Mouse (Mus musculus) adrenal gland, adult 2 months (tissue): ENCODE measurements around the gene Acadl. TPM values are rescaled to one million over a fixed set of nuclear protein-coding genes. Genes with fewer than 3 reads are reported as not detected.

ENCODE experiments used
- DNase-seq: peaks from one replicate; pipeline ENCODE4 v3.0.0; 2021
- long read RNA-seq: library from polyadenylated mRNA; stranded (forward); transcript quantifications from one replicate; pipeline ENCODE4 v2.0.0, GENCODE M21; 2021
- polyA plus RNA-seq: library from polyadenylated mRNA; depleted of rRNA; stranded (reverse); fragments of >200 nt; gene quantifications from 2 replicates; pipeline ENCODE4 v1.2.3, GENCODE M21; 2012; rRNA removed
- total RNA-seq, 2 experiments: library from RNA; stranded (reverse); gene quantifications; 2 replicates each; pipeline ENCODE4 v1.2.3; 2021

Gene Acadl
- 100 to 1,000 TPM; 531 to 670 TPM for total RNA-seq
- polyA plus RNA-seq: 37.4 and 41.0 TPM in 2 replicates
- long read RNA-seq, transcript Acadl-201 (11 exons, 1,916 nt): major isoform, 542 of 619 reads
- long read RNA-seq, partial matches to known transcripts: 28 of 619 reads
- long read RNA-seq, other reads (novel, unspliced or antisense): 49 of 619 reads

DNA sequence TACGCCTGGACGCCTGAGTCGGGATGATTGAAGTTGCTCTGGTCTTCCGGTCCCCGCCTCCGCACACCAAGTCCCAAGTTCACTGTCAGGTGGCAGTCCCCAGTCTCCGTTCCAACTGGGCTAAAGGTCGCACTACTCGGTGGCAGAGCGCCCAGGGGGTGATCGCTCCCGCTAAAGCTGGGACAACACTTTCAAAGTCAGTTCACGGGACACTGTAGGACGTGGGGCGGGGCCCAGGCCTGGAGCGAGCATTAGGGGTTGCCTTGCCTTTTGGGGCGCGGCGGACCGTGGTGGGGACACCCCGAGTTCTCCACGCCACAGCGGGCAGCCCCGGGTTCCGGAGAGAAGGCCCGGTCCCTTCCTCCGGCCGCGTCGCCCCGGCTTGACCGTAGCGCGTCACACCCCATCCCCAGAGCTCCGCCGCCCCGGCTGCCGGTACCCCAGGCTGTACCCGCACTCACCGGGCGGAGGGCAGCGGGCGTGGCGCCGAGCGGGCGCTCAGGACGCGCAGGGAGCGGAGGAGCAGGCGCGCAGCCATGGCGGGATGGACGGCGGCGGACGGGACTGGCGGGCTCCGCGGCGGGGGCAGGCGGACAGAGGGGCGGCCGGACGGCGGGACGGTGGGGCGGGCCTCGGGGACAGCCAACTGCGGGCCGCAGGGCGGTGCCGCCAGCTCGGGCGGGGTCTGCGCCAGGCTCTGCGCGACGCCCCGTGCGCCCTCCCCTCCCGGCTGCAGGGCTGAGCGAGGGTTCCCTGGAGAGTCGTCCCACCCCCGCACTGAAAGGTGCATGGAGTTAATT lies at the start of gene Acadl:
Gene Acadl (minus strand): TSS at position 566 of the 800 bp plus-strand sequence.
- peak; percentile 97 for DNase-seq

DNA sequence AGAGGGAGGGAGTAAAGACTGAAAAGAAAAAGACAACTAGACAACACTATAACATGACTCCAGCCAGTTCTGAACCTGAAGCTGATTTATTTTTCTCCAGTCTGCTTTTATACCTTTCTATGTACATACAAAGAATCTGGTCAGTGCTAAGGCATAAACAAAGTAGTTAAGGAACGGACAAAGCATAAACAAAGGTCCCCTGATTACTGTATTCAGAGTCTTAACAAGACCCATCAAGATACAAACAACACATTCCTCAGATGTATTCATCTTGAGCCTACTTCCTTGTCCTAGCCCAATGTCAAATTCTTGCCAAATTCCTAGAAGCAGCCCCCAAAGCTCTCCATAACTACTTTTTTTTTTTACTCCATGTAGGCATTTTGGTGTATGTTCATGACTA lies 49.2 kb upstream of the Acadl start:
- DNase-seq: no peak

DNA sequence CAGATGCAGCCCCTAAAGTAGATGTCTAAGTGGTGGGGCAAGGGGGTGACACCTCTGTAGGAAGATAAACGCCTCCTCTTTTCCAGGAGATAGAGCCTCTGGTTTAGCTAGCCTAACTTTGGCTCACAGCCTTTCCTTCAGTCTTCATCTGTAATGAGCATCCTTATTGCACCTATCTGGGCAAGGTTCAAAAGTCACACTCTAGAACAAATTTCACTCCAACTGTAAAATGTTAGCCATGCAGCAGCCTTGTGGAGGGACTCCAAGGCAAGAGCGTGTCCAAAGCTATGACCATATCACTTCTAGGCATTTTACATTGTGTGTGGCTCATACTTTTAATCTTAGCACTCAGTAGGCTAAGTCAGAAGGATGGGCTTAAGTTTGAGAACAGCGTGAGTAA lies 39.5 kb upstream of the Acadl start:
- DNase-seq: no peak

DNA sequence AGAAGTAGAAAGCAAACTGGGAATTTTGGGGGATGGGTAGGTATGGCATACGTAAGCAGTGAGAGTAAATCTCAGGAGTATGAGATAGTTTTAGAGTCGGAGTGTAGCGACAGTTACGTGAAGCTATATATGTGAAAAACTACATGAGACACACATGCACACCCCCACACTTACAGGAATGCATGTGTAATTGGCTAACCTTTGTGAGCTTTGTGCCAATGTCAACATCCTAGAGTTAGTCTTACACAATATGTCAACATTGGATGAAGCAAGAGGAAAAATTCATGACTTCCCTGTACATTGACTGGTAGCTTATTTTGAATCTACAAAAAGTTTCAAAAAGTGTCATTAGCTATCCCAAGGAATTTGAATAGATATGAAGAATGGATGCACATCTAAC lies 37.9 kb upstream of the Acadl start:
- no peak for DNase-seq

DNA sequence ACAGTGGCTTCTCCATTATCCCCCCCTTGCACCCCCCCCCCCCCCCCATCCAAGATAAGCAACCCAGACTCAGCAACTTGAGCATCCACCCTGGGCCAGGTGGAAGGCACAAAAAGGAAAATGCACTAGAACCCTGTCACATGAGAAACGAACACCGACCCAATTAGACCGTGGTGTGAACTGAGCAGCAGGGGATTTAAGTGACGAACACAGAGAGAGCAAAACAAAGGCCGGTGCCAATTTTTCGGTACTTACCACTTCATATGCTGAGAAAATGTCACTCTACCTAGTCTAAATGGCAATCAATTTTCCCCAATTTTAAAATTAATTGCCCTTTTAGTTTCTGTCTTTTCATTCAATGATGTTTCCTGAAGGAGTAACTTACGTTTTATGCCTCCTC lies 35.2 kb upstream of the Acadl start:
- no peak for DNase-seq

DNA sequence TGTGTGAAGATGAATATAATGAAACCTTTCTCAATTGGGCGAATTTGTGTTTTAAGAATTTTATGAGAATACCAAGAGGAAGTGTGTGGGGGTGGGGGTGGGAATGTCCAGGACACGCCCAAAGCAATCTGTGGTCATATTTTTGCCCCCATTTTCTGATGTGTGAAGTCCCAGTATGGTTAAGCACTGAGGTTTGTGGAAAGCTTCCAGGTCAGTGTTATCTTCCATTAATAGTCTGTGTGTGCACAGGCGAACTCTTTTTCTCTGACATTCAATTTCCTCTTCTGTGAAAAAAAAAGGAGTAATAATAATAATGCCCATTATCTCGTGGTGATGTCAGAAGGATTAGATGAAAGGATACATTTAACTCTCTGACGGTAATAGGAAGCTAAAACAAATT lies 33.5 kb upstream of the Acadl start:
- DNase-seq: no peak

DNA sequence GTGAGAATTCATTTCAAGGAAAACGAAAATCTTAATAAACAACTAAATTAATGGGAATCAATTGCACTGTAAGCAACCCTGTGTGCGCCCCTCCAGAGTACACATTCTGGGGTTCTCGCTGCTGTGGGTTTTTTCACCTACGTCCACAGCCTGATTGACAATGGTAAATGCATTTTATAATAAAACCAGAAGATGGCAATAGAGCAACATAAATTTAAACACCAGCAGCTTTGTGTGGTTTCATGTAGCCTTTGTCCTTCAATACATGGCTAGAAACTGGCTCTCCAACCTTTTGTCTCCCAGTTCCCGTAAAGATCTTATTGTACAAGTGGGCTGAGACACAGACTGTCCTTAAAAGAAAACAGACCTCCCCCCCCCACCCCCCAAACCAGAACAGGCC lies 33.0 kb upstream of the Acadl start:
- DNase-seq: peak; percentile 3

DNA sequence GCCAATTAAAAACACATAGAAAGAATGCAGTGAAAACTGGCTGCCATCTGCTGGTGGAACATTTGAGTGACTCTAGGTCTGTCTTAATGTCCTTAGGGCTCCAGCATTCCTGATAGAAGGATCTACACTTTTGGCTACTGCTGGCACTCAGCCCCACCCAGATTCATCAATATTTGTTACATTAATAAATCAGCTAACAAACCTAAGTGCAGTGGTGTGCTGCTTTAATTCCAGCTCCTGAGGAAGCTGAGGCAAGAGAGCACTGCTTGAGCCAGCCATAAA lies 32.7 kb upstream of the Acadl start:
- peak; percentile 55 for DNase-seq

DNA sequence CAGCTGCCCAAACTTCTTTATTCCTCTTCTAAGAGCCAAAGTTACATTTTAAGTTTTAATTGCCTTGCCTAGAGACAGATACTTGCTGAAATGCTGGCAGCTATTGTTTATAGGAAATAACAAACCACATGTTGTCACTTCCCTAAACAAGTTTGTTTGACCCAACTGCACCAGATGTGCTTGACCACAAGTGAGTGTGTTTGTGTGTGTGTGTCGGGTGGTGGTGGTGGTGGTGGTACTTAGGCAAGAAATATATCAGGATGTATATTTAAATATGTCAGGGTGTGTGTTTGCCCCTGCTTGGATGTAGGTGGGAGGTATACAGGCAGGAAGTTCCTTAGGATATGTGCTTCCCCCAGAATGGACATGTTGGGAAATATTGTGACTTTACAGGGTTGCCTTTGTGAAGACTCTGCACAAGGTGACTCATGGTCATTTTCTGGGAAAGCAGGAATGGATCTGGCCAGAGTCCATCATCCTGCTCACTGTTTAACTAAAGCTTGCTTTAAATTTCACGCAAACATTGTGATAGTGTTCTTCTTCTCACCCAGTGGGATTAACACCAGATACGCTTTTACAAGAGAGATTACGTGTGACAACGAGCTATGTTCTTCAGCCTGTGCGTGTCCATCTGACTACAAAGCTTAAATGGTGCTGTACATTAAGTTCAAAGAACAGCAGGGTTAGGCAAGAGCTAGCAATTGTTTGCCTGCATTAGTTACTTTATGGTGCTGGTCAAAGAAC lies 32.2 kb upstream of the Acadl start:
- no peak for DNase-seq

DNA sequence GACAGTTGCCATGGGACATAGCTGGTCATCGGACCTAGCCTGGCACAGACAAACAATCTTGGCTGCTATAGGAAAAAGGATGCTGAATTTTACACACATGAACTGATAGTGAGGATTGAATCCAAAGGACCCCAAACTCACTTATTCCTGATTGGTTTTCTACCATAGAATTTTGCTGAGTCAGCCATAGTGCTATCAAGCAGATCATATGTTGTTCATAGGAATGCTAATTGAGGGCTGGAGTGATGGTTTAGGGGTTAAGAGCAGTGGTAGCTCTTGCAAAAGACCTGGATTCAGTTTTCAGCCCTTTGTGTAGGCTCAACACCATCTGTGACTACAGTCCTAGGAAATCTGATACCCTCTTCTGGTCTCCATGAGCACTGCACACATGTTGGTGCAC lies 24.1 kb upstream of the Acadl start:
- DNase-seq: no peak

DNA sequence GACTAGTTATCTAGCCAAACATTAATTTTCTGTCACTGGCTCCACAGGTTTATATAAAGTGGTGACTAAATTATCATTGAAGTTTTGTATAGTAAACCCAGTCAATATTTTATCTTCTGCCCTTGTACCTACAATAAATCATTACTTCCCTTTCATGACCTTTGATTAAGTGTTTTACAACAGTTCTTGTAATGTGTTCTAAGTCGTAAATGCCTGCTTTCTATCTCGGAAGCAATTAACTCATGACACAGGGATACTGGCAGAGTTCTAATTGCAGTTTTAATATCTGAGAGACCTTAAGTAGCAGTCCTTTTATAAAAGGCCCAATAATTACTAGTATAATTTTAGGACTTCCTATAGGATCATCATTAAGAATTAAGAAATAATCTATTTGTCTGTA lies 17.1 kb upstream of the Acadl start:
- DNase-seq: no peak

DNA sequence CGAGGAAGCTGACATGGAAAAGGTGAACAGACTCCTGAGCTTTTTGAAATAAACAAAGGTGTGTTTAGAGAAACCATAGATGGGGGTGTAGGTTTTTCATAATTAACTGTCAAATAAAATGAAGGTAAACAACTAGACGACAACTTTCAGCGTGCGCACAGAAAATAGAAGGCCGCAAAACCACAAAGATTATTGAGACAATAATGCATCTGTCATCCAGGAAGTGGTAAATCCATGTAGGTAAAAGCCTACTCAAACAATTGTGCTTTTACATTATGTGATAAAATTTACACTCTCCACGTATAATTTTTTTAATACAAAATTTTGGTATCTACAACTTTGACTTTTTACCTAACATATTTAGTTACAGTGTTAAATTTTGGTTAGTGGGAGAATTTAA lies 11.7 kb upstream of the Acadl start:
- DNase-seq: no peak

DNA sequence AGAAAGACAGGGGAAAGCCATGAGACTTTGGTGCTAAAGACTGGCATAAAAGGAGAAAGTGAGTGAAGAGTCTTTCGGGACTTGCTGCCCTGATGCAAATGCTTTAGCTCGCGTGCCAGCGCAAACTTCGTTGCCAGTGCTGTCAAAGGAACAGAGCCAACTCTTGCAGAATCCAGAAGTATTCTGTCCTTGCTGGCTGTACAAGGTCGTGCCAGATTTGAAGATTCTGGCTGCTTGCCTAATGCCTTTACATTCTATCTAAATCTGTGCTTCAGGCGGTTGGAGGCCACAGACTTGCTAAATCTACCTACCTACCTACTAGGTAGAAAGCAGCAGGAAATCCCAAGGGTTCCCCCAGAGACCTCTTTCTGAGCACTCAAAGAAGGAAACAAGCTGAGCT lies 8.5 kb upstream of the Acadl start:
- peak; percentile 88 for DNase-seq

DNA sequence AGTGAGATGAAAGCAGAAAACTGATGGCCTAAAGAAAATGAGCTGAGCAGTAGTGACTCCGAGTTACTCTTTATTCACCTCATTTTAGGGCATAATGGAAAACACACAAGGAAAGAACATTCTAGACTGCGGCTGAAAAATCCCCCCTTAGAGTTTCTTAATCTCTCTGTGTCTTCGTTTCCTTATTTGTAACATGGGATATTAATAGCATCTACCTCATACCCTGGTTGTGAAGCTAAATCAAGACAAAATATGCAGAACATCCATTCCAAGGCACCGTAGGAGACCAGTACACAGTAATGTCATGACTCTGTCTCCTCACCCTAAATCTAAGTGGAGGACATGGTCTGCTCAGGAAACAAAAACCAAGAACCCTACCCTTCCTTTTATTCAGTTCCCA lies 2.6 kb upstream of the Acadl start:
- DNase-seq: no peak

DNA sequence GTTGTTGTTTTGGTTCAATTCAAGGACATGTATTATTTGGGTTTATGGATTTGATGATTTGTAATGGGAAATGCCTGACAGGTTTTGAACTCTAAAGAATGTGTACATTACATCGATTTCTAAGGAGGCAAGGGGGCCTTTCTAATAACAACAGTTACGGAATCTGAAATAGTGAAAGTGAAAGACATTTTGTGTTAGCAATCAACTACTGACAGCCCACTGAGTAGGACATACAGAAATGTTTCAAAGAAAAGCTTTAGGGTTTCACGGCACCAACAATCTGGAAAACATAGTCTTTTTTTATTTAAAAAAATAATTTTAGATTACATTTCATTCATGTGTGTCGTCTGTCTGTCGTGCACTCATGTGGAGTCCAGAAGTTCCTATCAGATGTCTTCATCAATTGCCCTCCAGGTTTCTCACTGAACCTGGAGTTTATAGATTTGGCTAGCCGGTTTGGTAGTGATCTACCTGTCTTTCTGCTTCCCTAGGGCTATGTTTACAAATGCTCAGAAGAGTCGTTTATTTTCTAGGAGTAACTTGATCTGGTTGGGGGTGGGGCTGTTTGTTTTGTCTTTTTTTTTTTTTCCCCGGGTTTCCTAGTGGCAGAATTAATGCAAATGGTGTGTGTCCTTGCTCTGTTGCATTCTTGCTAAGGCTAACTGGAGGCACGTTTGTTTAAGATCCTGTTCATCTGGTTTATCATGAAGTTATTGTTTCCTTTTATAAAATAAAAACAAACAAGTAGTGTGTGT lies 841 bp upstream of the Acadl start:
- no peak for DNase-seq

DNA sequence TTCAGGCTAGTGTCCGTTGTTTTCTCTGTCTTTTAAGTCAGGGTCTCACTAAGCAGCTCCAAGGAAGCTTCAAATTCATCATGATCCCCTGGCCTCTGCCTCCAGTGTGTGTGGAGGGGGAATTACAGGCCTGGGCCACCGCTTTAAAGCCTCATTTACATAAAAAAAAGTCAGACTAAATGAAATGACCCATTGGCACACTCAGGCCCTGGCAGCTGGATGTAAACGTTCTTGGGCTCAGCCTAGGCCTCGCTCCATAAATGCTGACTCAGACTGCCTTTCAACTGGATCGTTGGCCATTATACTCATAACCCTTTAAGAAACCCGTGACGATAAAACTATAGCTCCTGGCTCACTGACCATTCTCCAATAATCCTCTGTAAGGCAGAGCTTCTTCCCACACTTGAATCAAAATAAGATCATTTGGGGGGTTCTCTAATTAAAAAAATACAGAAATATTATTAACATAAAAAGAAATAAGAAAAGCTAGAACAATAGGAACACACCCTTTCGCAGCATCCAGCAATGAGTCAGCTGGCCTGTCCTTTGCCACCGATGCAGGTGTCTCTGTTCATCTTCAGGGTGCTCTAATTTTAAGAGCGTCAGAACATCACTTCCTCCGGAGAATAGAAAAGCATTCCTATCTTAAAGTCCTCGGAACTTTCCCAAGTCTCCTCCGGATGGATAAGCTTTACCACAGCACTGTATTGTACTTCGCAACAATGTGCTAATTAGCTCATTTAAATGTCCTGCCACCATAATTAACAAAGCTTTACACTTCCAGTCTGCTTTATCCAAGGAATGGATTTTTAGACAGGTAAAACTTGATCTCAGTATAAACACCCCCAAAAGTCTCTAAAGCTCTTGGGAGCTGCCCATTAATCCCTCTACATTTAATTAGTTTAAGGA lies 1.1 kb downstream of the Acadl start:
- DNase-seq: peak; percentile 54

DNA sequence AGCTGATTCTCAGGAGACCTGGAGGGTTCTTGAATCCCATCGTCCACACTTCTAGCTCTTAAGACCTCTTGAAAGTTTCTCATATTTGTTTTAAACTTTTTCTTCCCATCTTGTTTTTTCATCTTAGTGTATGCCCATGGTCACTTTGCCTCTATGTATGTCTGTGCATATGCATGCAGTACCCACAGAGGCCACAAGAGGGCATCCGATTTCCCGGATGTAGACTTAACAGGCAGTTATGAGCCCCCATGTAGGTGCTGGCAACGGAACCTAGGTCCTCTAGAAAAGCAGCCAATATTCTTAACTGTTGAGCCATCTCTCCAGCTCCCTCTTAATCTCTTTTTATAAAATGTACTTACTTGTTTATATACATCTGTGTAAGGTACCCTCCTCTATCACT lies 15.6 kb downstream of the Acadl start:
- no peak for DNase-seq

DNA sequence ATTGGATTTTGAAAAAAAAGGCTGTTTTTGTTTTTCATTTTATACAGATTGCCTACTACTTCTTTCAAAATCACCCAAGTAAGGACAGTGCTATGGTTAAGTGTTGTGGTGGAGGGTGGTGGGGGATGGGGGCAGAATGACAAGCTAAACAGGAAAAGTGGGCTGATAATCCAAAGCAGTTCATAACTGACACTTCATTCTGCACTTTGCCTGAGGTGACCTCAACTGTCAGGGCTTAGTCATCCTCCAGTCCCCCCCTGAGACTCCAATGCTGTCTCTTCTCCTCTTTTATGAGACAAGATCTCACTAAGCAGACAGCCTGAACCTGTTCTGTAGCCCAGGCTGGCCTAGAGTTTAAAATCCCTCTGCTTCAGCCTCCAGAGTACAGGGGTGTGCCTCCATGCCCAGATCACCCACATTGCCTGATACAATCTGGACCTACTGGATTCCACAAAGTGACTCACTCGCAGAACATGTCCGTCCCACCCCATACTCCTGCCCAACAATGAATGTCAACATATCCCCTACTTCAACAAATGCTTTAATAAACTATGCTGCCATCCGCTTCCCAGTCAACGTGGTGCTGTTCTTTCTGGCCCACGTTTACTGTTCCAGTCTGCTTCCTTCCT lies 17.3 kb downstream of the Acadl start:
- peak; percentile 44 for DNase-seq

DNA sequence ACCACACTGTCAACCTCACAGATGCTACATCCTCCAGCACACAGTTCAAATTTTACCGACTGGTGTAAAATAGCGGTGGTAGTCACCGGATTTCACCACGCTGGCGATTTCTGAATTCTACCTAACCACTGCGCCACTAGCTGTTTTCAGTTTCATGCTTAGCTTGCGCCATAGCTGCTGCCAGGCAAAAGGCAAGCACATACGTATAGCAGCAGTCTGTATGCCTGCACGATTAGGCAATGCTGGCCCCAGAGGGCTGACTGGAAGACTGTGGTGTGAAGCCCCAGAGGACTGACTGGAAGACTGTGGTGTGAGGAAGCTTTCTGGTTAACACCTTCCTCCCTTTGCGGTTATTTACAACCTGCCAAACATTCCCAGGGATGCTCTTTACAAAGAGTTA lies 21.1 kb downstream of the Acadl start:
- DNase-seq: no peak

DNA sequence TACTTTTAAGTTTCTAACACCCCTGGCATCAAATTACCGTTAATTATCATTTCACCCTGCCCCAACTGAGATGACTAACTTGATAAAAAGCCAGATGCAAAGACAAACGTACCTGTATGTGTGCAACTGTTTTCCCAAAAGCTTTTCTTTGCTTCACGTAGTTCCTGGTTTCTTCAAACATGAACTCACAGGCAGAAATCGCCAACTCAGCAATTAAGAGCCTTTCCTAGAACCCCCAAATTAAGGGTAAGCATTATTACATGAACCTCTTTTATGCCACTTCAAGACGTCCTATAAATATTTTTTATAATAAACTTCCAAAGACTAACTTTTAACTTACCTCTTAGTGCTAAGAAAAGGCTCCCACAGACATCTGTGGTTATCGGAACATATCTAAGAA lies 21.6 kb downstream of the Acadl start:
- no peak for DNase-seq

DNA sequence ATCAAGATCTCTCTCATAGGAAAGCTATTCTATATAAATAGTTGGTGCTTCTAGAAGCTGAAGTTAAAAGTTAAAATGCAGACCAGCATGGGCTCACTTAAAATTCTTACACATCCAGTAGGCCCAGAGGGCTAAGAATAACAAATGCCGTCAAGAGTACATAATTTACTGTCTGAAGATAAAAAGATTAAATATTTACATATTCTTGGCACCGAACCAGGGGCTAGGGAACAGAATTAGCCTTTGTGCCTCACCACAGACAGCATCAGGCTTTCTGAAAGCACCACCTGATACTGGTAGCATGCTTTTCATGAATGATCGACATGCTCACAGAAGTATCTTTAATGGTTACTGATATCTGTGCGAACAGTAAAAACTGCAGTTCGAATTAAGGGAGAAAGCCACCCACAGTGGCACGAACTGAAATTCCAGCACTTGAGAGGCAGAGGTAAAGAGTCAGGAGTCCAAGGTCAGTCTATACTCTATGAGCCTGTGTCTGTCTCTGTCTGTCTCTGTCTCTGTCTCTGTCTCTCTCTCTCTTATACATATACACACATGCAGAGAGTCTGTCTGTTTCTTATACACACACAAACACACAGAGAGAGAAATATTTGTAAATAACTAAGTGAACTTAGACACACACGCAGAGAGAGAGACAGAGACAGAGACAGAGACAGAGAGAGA lies 23.2 kb downstream of the Acadl start:
- DNase-seq: no peak
